Mouse (Mus musculus): ENCODE results near the gene Myl7. TPM values are rescaled to one million over a fixed set of nuclear protein-coding genes. Genes with fewer than 3 reads are reported as not detected.
A peak's percentile ranks its signal among the peaks of the same experiment; 100 is the strongest.

Gene Myl7
- polyA plus RNA-seq, 1 experiment, result 0.29 TPM

GRCm38 (mm10) chr11:5861678-5862393, 36.7 kb downstream of the Myl7 start, which contains the start of gene Aebp1:
Aebp1 (plus strand) TSS chr11:5861947.
- peak; percentile 24 for DNase-seq (ENCODE audit: low read depth)
- no peak for TF ChIP-seq CTCF (IDR thresholded peaks at IDR 0.05; ENCODE audit: borderline replicate concordance, extremely low read depth, insufficient read depth, insufficient read length)
- TF ChIP-seq POLR2A (IDR thresholded peaks at IDR 0.05; ENCODE audit: borderline replicate concordance, extremely low read depth, insufficient read depth, insufficient read length, poor library complexity, severe bottlenecking), result no peak

GRCm38 (mm10) chr11:5860639-5861038, 37.9 kb downstream of the Myl7 start:
- no peak for TF ChIP-seq CTCF (IDR thresholded peaks at IDR 0.05; ENCODE audit: borderline replicate concordance, extremely low read depth, insufficient read depth, insufficient read length)
- peak; percentile 18 for DNase-seq (ENCODE audit: low read depth)

- DNase-seq (ENCODE audit: low read depth), result no peak
- TF ChIP-seq POLR2A (IDR thresholded peaks at IDR 0.05; ENCODE audit: borderline replicate concordance, extremely low read depth, insufficient read depth, insufficient read length, poor library complexity, severe bottlenecking) (no peak), CTCF (IDR thresholded peaks at IDR 0.05; ENCODE audit: borderline replicate concordance, extremely low read depth, insufficient read depth, insufficient read length) (no peak)
These were observed 38.6 kb downstream of the Myl7 start for GRCm38 (mm10) chr11:5859883-5860550.

- DNase-seq (ENCODE audit: low read depth), result no peak
- no peak for TF ChIP-seq POLR2A (IDR thresholded peaks at IDR 0.05; ENCODE audit: borderline replicate concordance, extremely low read depth, insufficient read depth, insufficient read length, poor library complexity, severe bottlenecking)
- peak; percentile 39; the same call in 1 of the 2 replicates for TF ChIP-seq CTCF (IDR thresholded peaks at IDR 0.05; ENCODE audit: borderline replicate concordance, extremely low read depth, insufficient read depth, insufficient read length)
These were observed 39.9 kb downstream of the Myl7 start for GRCm38 (mm10) chr11:5858723-5859122.

- no peak for DNase-seq (ENCODE audit: low read depth)
These were observed 42.0 kb downstream of the Myl7 start for GRCm38 (mm10) chr11:5856479-5857130.

GRCm38 (mm10) chr11:5855902-5856301, 42.7 kb downstream of the Myl7 start:
- TF ChIP-seq POLR2A (IDR thresholded peaks at IDR 0.05; ENCODE audit: borderline replicate concordance, extremely low read depth, insufficient read depth, insufficient read length, poor library complexity, severe bottlenecking), result no peak
- no peak for TF ChIP-seq CTCF (IDR thresholded peaks at IDR 0.05; ENCODE audit: borderline replicate concordance, extremely low read depth, insufficient read depth, insufficient read length)
- peak; percentile 54 for DNase-seq (ENCODE audit: low read depth)

More at GRCm38 (mm10) chr11:5856479-5857130, 42.0 kb downstream of the Myl7 start:
- no peak for TF ChIP-seq CTCF (IDR thresholded peaks at IDR 0.05; ENCODE audit: borderline replicate concordance, extremely low read depth, insufficient read depth, insufficient read length)
- no peak for TF ChIP-seq POLR2A (IDR thresholded peaks at IDR 0.05; ENCODE audit: borderline replicate concordance, extremely low read depth, insufficient read depth, insufficient read length, poor library complexity, severe bottlenecking)

- TF ChIP-seq POLR2A (IDR thresholded peaks at IDR 0.05; ENCODE audit: borderline replicate concordance, extremely low read depth, insufficient read depth, insufficient read length, poor library complexity, severe bottlenecking) (no peak), CTCF (IDR thresholded peaks at IDR 0.05; ENCODE audit: borderline replicate concordance, extremely low read depth, insufficient read depth, insufficient read length) (no peak)
- peak; percentile 31 for DNase-seq (ENCODE audit: low read depth)
These were observed 43.1 kb downstream of the Myl7 start for GRCm38 (mm10) chr11:5855481-5855880.

GRCm38 (mm10) chr11:5852314-5852713, 46.3 kb downstream of the Myl7 start:
- DNase-seq (ENCODE audit: low read depth), result no peak
- TF ChIP-seq POLR2A (IDR thresholded peaks at IDR 0.05; ENCODE audit: borderline replicate concordance, extremely low read depth, insufficient read depth, insufficient read length, poor library complexity, severe bottlenecking) (no peak), CTCF (IDR thresholded peaks at IDR 0.05; ENCODE audit: borderline replicate concordance, extremely low read depth, insufficient read depth, insufficient read length) (no peak)

- DNase-seq (ENCODE audit: low read depth), result no peak
- TF ChIP-seq CTCF (IDR thresholded peaks at IDR 0.05; ENCODE audit: borderline replicate concordance, extremely low read depth, insufficient read depth, insufficient read length) (no peak), POLR2A (IDR thresholded peaks at IDR 0.05; ENCODE audit: borderline replicate concordance, extremely low read depth, insufficient read depth, insufficient read length, poor library complexity, severe bottlenecking) (no peak)
These were observed 47.4 kb downstream of the Myl7 start for GRCm38 (mm10) chr11:5851021-5851736.

- DNase-seq (ENCODE audit: low read depth), result peak; percentile 31
- TF ChIP-seq POLR2A (IDR thresholded peaks at IDR 0.05; ENCODE audit: borderline replicate concordance, extremely low read depth, insufficient read depth, insufficient read length, poor library complexity, severe bottlenecking) (no peak), CTCF (IDR thresholded peaks at IDR 0.05; ENCODE audit: borderline replicate concordance, extremely low read depth, insufficient read depth, insufficient read length) (no peak)
These were observed 48.1 kb downstream of the Myl7 start for GRCm38 (mm10) chr11:5850452-5850851.

GRCm38 (mm10) chr11:5849316-5849715, 49.3 kb downstream of the Myl7 start:
- no peak for TF ChIP-seq POLR2A (IDR thresholded peaks at IDR 0.05; ENCODE audit: borderline replicate concordance, extremely low read depth, insufficient read depth, insufficient read length, poor library complexity, severe bottlenecking)
- TF ChIP-seq CTCF (IDR thresholded peaks at IDR 0.05; ENCODE audit: borderline replicate concordance, extremely low read depth, insufficient read depth, insufficient read length), result no peak
- DNase-seq (ENCODE audit: low read depth), result peak; percentile 38
